Comparison of ENCODE assay signal across 7 mouse cellular contexts in the genomic region with DNA sequence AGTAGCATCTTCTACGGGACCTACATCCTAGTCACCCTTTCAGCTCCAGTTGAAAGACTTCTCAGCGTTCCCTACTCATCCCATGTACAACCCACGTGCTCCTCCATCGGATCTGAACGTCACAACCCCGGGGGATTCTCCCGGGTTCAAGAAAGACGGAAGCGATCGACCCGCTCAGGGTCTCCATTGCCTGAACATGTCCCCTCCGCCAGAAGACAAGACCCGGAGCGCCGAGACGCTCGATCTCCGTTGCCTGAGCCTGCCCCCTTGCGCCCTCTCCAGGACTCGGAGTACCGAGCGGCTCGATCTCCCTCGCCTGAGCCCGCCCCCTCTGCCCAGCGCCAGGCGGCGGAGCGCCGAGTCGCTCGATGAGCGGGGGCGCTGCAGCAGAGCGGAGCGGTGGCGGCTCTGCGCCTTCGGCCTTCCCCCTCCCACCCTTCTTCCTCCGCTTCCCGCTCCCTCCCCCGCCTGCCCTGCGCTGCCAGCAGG. TPM values are rescaled to one million over a fixed set of nuclear protein-coding genes. Genes with fewer than 3 reads are reported as not detected.
DNase-seq lines count a peak whose midpoint lies in the region; ATAC-seq and TF ChIP-seq lines count a peak whose summit lies in the region.

TSS of gene Vamp4 (plus strand) at position 256 of the 489 bp plus-strand sequence.

- H3K9ac ChIP-seq in intestine, embryonic 16.5 days (ENCODE audit: low read depth, low read length), result peak within 1 kb of the TSS; percentile 97
- peak within 1 kb of the TSS; percentile 89 for H3K9ac ChIP-seq in midbrain, embryonic 12.5 days (replicated peaks)

- peak; percentile 99 for ATAC-seq in intestine, embryonic 16.5 days
- ATAC-seq in midbrain, embryonic 12.5 days (ENCODE audit: low FRiP score, low read depth), result peak; percentile 97

- peaks cover 3% of the 10 kb centered on the region for H3K9me3 ChIP-seq in intestine, embryonic 16.5 days (ENCODE audit: control insufficient read depth, low read length)
- no peaks in the 10 kb centered on the region for H3K9me3 ChIP-seq in midbrain, embryonic 12.5 days

- intact Hi-C loops in gastrocnemius, postnatal 36 days (cut with DNase I), result no loop called here
- intact Hi-C loops in left cerebral cortex, postnatal 4 days (cut with DNase I), result no loop called here

- 0% methylated on average over 42 of the region's 43 CpGs for WGBS in intestine, embryonic 16.5 days
- under 1% methylated on average over 39 of the region's 43 CpGs for WGBS in midbrain, embryonic 12.5 days
- under 1% methylated on average over 43 of the region's 43 CpGs for WGBS in small intestine, adult 2 months

- H3K27me3 ChIP-seq in intestine, embryonic 16.5 days (replicated peaks; ENCODE audit: control insufficient read depth, insufficient read depth, low read length), result no peaks in the 10 kb centered on the region
- H3K27me3 ChIP-seq in midbrain, embryonic 12.5 days, result no peaks in the 10 kb centered on the region
- no peaks in the 10 kb centered on the region for H3K27me3 ChIP-seq in small intestine, adult 2 months (ENCODE audit: control insufficient read depth, insufficient read depth, low read length)

- peak; percentile 97 for DNase-seq in adrenal gland, adult 2 months
- DNase-seq in embryo, embryonic 11.5 days (ENCODE audit: low read depth, low spot score), result peak; percentile 93
- peak; percentile 89 to 90 for DNase-seq in gastrocnemius, postnatal 36 days
- DNase-seq in left cerebral cortex, postnatal 4 days, result peak; percentile 97

- peak within 1 kb of the TSS; percentile 87 for H3K27ac ChIP-seq in intestine, embryonic 16.5 days (ENCODE audit: low read length)
- H3K27ac ChIP-seq in midbrain, embryonic 12.5 days (replicated peaks), result peak within 1 kb of the TSS; percentile 92
- peak within 1 kb of the TSS; percentile 38; the same call in 1 of the 2 replicates for H3K27ac ChIP-seq in small intestine, adult 2 months (ENCODE audit: insufficient read depth, low read depth, low read length)

- H3K4me1 ChIP-seq in intestine, embryonic 16.5 days (ENCODE audit: control insufficient read depth, insufficient read depth, low read length), result no peaks in the 10 kb centered on the region
- peaks cover 12% of the 10 kb centered on the region; the same call in 1 of the 2 replicates for H3K4me1 ChIP-seq in midbrain, embryonic 12.5 days
- no peaks in the 10 kb centered on the region for H3K4me1 ChIP-seq in small intestine, adult 2 months (ENCODE audit: control insufficient read depth, insufficient read depth, insufficient read length, low read length)

- peak; percentile 36; the same call in 1 of the 2 replicates for TF ChIP-seq CTCF in small intestine, adult 2 months (IDR thresholded peaks at IDR 0.05; ENCODE audit: extremely low read depth, insufficient read length, insufficient replicate concordance, low read depth, low read length)

- H3K4me3 ChIP-seq in intestine, embryonic 16.5 days (ENCODE audit: low read length), result peak within 1 kb of the TSS; percentile 98
- H3K4me3 ChIP-seq in midbrain, embryonic 12.5 days, result peak within 1 kb of the TSS; percentile 89
- H3K4me3 ChIP-seq in small intestine, adult 2 months (ENCODE audit: low read depth, low read length), result peak within 1 kb of the TSS; percentile 98

- no peak for TF ChIP-seq POLR2A in small intestine, adult 2 months (IDR thresholded peaks at IDR 0.05; ENCODE audit: low read depth, low read length)

- peaks cover 7% of the 10 kb centered on the region for H3K36me3 ChIP-seq in intestine, embryonic 16.5 days (ENCODE audit: control insufficient read depth, insufficient read depth, low read length)
- peaks cover 12% of the 10 kb centered on the region for H3K36me3 ChIP-seq in midbrain, embryonic 12.5 days
- H3K36me3 ChIP-seq in small intestine, adult 2 months (ENCODE audit: control insufficient read depth, insufficient read depth, low read length), result no peaks in the 10 kb centered on the region

- H3K4me2 ChIP-seq in intestine, embryonic 16.5 days (ENCODE audit: low read depth, low read length), result peak within 1 kb of the TSS; percentile 73
- H3K4me2 ChIP-seq in midbrain, embryonic 12.5 days (replicated peaks), result peak within 1 kb of the TSS; percentile 71

RNA-seq across cellular contexts. Expression of gene Vamp4, which starts in this region (rescaled TPM):
- total RNA-seq in adrenal gland, adult 2 months (2021), result 10 to 100 TPM; 31.1 to 41.2 TPM
- polyA plus RNA-seq in adrenal gland, adult 2 months (2012; rRNA removed), result 12.1 and 15.2 TPM in 2 replicates
- 10 to 100 TPM; 13.9 to 15.3 TPM for total RNA-seq in gastrocnemius, postnatal 36 days (2021)
- 43.5 and 46.4 TPM in 2 replicates for polyA plus RNA-seq in intestine, embryonic 16.5 days (2015; fragmentation: Nextera tagmentation; extraction: Ambion mirVana)
- 10 to 100 TPM; 61.1 to 63.2 TPM for total RNA-seq in left cerebral cortex, postnatal 4 days (2021)
- polyA plus RNA-seq in midbrain, embryonic 12.5 days (2016; fragmentation: Nextera tagmentation; extraction: Ambion mirVana), result 66.0 and 68.8 TPM in 2 replicates
- 2.8 and 6.6 TPM in 2 replicates for polyA plus RNA-seq in small intestine, adult 2 months (2012; rRNA removed)

Comparison
In these comparisons a context has a peak if more than half of its experiments do, and no peak if none do; other contexts are left out.
1. Peak in every context shown above with its lines: DNase-seq, ATAC-seq, H3K4me3 ChIP-seq and H3K27ac ChIP-seq.
2. H3K27ac ChIP-seq: peak in every context shown above with its lines; median percentile 92 in midbrain, embryonic 12.5 days; 87 in intestine, embryonic 16.5 days; 38 in small intestine, adult 2 months.